Mouse (Mus musculus): Measurements from ENCODE around the gene Prkcb. TPM values are rescaled to one million over a fixed set of nuclear protein-coding genes. Genes with fewer than 3 reads are reported as not detected.
A peak's percentile ranks its signal among the peaks of the same experiment; 100 is the strongest.

The Prkcb gene
- total RNA-seq, 2 experiments from 2014 or later = 20.8 to 22.0 TPM

- DNase-seq (ENCODE audit: low spot score in 2 of 2) = peak in 1 of 2 experiments; percentile 9
Measured at GRCm38 (mm10) chr7:122289243-122290111, 926 bp downstream of the Prkcb start.

- DNase-seq (ENCODE audit: low spot score in 2 of 2) = no peak
Measured at GRCm38 (mm10) chr7:122290165-122290564, 1.6 kb downstream of the Prkcb start.

GRCm38 (mm10) chr7:122290771-122291170, 2.2 kb downstream of the Prkcb start:
- no peak for DNase-seq (ENCODE audit: low spot score in 2 of 2)

DNA sequence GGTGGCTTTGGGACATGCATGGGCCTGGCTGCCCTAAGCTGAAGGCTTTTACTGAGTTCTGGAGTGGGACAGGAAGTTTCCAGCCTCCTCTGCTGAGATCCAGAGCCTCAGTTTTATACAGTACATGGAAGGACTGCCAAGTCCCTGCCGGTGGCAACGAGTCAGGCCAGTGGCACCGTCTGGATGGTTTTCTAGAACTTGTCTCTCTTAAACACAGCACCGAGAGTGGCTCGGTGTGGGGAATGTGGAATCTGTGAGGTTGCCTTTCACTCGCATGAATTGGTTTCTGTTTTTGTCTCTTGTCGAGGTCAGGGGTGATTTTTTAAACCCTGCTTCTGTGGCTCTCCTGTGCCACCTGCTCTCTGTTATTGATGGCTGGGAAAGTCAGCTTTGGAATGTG, 3.6 kb downstream of the Prkcb start:
- DNase-seq (ENCODE audit: low spot score in 2 of 2) = no peak

DNA sequence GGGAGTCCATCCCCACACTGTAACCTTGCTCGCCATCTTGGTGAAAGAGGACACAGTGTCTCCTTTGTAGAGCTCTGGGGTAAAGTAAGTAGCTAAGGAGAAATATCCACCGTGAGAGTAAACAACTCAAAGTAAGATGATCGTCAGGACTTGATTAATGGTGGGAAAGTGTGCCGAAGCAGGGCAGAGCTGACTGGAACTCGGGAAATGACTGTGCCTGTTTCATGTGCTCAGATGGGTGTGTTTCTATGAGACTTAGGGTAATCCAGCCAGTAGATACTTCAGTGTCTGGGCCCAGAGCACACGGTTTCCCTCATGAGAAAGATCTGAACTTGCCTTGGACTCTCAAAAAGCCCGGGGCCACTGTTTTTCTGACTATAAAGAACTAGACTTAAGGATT, 5.6 kb downstream of the Prkcb start:
- DNase-seq (ENCODE audit: low spot score in 2 of 2) = no peak

GRCm38 (mm10) chr7:122295363-122295762, 6.8 kb downstream of the Prkcb start:
- DNase-seq (ENCODE audit: low spot score in 2 of 2) = no peak

GRCm38 (mm10) chr7:122296331-122296730, 7.8 kb downstream of the Prkcb start:
- DNase-seq (ENCODE audit: low spot score in 2 of 2) = no peak

DNA sequence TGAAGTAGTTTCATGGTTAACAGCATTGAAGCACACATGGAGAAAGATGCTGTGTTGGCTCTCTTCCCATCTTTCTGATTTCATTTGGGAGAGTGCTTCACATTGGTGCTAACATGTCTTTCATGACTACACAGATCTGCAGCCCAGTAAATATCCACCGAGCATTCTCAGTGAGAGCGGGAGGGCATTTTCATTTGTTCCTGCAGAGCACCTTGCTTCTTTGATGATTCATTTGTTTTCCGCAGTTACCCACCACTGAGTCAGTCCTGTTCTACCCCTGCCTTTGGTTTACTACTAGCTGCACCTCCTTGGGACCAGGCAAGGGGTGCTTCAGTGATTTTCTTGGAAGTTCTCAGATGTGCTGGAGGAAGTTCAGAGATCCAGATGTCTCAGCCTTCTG, 8.3 kb downstream of the Prkcb start:
- no peak for DNase-seq (ENCODE audit: low spot score in 2 of 2)

- no peak for DNase-seq (ENCODE audit: low spot score in 2 of 2)
Measured at GRCm38 (mm10) chr7:122297627-122298026, 9.1 kb downstream of the Prkcb start.

- no peak for DNase-seq (ENCODE audit: low spot score in 2 of 2)
Measured at GRCm38 (mm10) chr7:122298715-122299114, 10.2 kb downstream of the Prkcb start.

- no peak for DNase-seq (ENCODE audit: low spot score in 2 of 2)
Measured at GRCm38 (mm10) chr7:122300538-122300937, 12.0 kb downstream of the Prkcb start.

DNA sequence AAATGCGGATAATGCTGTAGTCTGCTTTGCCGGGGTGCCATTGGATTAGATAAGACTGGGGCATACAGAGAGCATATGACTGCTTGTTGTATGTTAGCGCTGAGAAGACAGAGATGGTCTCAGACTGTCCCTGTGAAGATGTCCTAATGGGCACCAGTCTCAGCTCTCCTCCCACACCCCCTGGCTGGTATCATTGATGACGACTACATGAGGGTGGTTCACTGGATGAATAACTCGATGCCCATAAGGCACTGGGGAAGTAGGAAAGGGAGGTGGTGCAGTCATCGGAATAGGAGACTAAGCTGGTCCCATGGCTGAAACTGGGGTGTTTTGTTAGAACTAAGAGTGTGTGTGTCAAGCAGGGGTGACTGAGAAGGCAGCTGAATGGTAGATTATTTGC, 14.0 kb downstream of the Prkcb start:
- DNase-seq (ENCODE audit: low spot score in 2 of 2) = no peak

DNA sequence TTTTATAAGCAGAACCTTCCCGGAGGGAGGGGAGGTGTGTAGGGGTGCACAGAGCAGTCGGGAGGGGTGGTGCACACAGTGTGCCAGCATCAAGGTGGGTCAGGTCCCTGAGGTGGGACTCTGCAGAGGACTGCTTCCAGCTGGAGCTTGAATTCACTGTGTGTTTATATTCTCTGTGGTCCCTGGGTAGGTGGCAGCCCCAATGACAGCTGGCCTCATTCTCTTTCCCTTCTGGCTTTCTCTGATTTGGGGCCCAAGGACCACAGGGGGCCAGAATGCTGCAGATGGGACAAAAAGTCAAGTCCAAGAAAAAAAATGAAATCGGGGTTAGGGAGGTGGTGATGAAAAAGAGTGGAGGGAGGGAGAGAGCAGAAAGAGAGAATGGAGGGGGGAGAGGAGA, 15.4 kb downstream of the Prkcb start:
- no peak for DNase-seq (ENCODE audit: low spot score in 2 of 2)

GRCm38 (mm10) chr7:122304521-122304920, 16.0 kb downstream of the Prkcb start:
- no peak for DNase-seq (ENCODE audit: low spot score in 2 of 2)

- DNase-seq (ENCODE audit: low spot score in 2 of 2) = no peak
Measured at GRCm38 (mm10) chr7:122307241-122307640, 18.7 kb downstream of the Prkcb start.

DNA sequence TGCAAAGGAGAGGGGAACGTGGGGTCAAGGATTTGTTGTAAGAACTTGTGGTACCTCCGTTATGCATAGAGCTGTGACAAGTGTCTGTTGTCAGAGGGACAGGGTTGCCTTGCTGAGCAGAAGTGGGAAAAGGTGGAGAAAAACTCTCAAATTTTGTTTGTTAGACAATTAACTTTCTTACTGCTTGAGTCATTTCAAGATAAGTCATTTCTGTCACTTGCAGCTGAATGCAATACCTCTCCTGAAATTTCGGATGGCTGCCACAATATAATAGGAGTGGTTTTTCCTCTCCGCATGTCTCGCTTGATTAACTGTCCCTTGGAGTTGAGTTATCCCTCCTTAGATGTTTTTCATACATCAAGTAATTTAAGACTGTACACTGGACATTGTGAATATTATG, 20.1 kb downstream of the Prkcb start:
- DNase-seq (ENCODE audit: low spot score in 2 of 2) = no peak

- no peak for DNase-seq (ENCODE audit: low spot score in 2 of 2)
Measured at GRCm38 (mm10) chr7:122309909-122310725, 21.6 kb downstream of the Prkcb start.

GRCm38 (mm10) chr7:122310726-122311018, 22.1 kb downstream of the Prkcb start:
- no peak for DNase-seq (ENCODE audit: low spot score in 2 of 2)

- no peak for DNase-seq (ENCODE audit: low spot score in 2 of 2)
Measured at GRCm38 (mm10) chr7:122313690-122314477, 25.3 kb downstream of the Prkcb start.

DNA sequence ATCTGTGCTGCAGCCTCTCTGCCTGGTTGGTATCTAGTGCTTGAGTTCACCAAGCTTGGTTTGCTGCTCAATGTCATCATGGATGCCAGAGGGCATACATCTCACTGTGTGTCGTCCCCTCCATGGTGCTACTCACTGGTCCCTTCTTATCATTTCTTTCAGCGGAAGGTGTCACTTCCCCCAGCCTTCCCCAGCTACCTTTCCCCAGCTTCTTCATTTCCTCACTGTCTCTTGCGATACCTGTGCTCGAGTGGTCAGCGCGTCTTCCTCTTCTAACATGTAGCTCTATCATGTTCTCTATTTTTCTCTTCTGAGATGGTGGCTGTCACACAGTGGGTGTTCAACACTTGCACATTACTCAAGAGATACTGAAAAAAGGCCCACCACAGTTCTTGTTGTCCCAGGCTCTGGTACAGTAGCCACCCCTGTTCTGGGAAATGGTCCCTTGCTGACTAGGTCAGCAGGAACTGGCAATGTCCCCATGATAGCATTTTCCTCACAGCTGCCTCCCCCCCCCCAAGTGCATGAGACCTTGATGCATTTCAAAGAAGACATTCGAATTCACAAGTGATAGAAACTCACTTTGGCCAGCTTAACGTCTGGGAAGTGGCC, 27.3 kb downstream of the Prkcb start:
- DNase-seq (ENCODE audit: low spot score in 2 of 2) = no peak

GRCm38 (mm10) chr7:122316681-122317080, 28.1 kb downstream of the Prkcb start:
- DNase-seq (ENCODE audit: low spot score in 2 of 2) = no peak

Data from adrenal gland, postnatal 4 days (tissue).